Mouse (Mus musculus): Measurements from ENCODE around the gene Nphp3.

- TF ChIP-seq USF1 (IDR thresholded peaks at IDR 0.05; ENCODE audit: low read depth) = no peak
- no peak for TF ChIP-seq CTCF (IDR thresholded peaks at IDR 0.05; ENCODE audit: control insufficient read depth, insufficient read depth, insufficient read length)
- no peak for TF ChIP-seq MYOG (IDR thresholded peaks at IDR 0.05; ENCODE audit: control insufficient read depth, extremely low read depth, insufficient read length)
- no peak for TF ChIP-seq MYOD1 (IDR thresholded peaks at IDR 0.05; ENCODE audit: control insufficient read depth, insufficient read length, low read depth)
Measured at GRCm38 (mm10) chr9:103958722-103959121, 43.6 kb upstream of the Nphp3 start.

Data from C2C12 (cell line).